Mouse (Mus musculus) CH12.LX (cell line): Measurements from ENCODE around the gene Rsu1.

ENCODE experiments used
- CTCF ChIP-seq, 2 experiments: IDR thresholded peaks in 1 of 2; conservative IDR thresholded peaks in 1 of 2; 2 replicates each; pipeline ENCODE4 v1.5.1; 2011 to 2012; ENCODE audit warnings: low read depth in 2 of 2, low read length in 2 of 2, improper control_type of control experiment in 1 of 2, inconsistent platforms in 1 of 2, mild to moderate bottlenecking in 1 of 2, moderate library complexity in 1 of 2
- RAD21 ChIP-seq: IDR thresholded peaks from 2 replicates; pipeline ENCODE4 v1.6.1; 2011; ENCODE audit warnings: low read depth, mild to moderate bottlenecking, low read length, improper control_type of control experiment, moderate library complexity

DNA sequence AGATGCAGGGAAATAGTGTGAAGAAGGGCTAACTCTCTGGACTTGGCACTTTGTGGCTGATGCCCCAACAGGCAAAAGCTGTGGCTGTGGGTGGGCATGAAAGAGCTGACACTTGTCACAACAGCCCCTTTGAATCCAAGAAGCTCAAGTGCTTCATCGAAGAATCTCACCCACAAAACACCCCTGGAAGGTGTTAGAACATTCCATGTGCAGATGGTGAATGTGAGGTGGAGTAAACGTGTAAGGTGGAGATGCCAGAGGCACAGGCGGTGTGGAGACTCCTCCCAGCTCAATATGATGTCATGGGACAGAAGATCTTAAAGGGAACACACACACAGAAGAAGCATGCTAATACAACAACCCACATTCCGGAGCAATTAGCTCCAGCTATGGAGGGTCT lies 182.9 kb downstream of the Rsu1 start:
- TF ChIP-seq CTCF (conservative IDR thresholded peaks at IDR 0.05 in 1 of 2, IDR thresholded peaks at IDR 0.05 in 1 of 2; ENCODE audit: low read depth in 2 of 2, low read length in 2 of 2) = no peak
- TF ChIP-seq RAD21 = no peak
